Mouse (Mus musculus): ENCODE results near the gene Gm27027. TPM values are rescaled to one million over a fixed set of nuclear protein-coding genes. Genes with fewer than 3 reads are reported as not detected.
A peak's percentile ranks its signal among the peaks of the same experiment; 100 is the strongest.

Gm27027 gene
- polyA plus RNA-seq, 1 experiment, result not detected

DNA sequence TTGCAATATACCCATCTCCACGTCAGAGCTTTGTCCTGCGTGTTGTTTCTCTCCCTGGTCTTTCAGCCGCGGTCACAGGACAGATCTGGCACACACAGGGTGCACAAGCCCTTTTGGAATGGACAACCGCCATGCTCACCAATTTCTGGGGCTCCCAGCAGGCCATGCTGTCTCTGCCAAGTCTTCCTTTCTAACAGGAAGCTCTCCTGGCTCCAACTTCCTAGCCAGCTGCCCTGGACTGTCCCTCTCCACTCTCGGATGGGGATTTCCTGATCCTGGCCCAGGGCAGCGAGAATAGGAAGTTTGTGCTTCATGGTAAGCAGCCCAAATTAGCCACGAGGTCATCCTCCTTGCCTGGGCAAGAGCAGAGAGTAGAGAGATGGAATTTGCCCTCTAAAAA, 34.4 kb downstream of the Gm27027 start:
- H3K27me3 ChIP-seq (ENCODE audit: control insufficient read depth, insufficient read depth, low read length), result no peaks in the 10 kb centered on the region
- peak overlapping the region; percentile 14 for H3K4me3 ChIP-seq (ENCODE audit: control insufficient read depth, low read depth, low read length)
- peak overlapping the region; percentile 80 for H3K27ac ChIP-seq (ENCODE audit: control insufficient read depth, insufficient read depth, low read depth, low read length)
- H3K36me3 ChIP-seq (ENCODE audit: control insufficient read depth, insufficient read depth, low read length), result no peaks in the 10 kb centered on the region
- H3K4me1 ChIP-seq (ENCODE audit: control insufficient read depth, insufficient read depth, low read length), result peaks cover 19% of the 10 kb centered on the region
- TF ChIP-seq POLR2A (IDR thresholded peaks at IDR 0.05; ENCODE audit: control insufficient read depth, low read depth, low read length) (no peak), CTCF (IDR thresholded peaks at IDR 0.05; ENCODE audit: control insufficient read depth, insufficient read depth, insufficient replicate concordance, low read depth, low read length) (no peak)

DNA sequence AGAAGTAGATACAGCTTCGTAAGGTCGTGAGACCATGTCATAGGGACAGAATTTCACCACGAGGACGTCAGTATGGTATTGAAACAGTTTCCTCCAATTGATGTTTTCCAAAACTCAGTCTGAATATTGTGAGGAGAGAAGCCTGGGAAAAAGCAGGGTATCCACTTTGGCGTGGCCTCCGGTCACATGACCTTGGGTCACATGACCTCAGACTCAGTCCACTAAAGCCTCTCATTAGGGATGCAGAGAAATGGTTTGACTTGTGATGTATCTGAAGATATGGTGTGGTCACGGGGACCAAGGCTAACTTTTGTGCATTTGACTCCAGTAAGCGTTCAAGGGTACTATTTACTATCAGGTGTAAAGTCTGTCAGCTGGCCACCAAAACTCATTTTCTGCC, 36.8 kb downstream of the Gm27027 start:
- no peak for TF ChIP-seq POLR2A (IDR thresholded peaks at IDR 0.05; ENCODE audit: control insufficient read depth, low read depth, low read length)
- Histone ChIP-seq H3K27me3 (ENCODE audit: control insufficient read depth, insufficient read depth, low read length) (no peaks in the 10 kb centered on the region), H3K4me1 (ENCODE audit: control insufficient read depth, insufficient read depth, low read length) (peaks cover 33% of the 10 kb centered on the region), H3K4me3 (ENCODE audit: control insufficient read depth, low read depth, low read length) (peak overlapping the region; percentile 14; the same call in 1 of the 2 replicates), H3K27ac (ENCODE audit: control insufficient read depth, insufficient read depth, low read depth, low read length) (peak overlapping the region; percentile 51), H3K36me3 (ENCODE audit: control insufficient read depth, insufficient read depth, low read length) (no peaks in the 10 kb centered on the region)

DNA sequence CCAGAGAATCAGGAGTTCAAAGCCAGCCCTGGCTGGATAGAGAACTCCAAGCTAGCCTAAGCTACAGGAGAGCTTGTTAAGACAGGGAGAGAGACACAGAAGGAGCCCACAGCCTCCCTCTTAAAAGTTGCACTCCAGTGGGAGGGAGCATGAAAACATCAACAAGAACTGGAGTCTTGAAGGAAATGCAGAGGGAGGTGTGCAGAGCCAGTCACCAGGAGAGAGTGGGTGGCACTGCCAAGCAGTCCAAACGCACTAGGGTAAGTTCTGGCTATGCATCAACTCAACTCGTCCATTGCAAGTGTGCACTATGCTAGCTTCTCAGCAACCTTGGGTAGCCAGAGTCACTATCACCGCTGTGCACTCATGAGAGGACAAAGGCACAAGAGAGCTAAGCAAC, 37.9 kb downstream of the Gm27027 start:
- H3K36me3 ChIP-seq (ENCODE audit: control insufficient read depth, insufficient read depth, low read length), result no peaks in the 10 kb centered on the region
- H3K4me1 ChIP-seq (ENCODE audit: control insufficient read depth, insufficient read depth, low read length), result peaks cover 35% of the 10 kb centered on the region
- H3K27me3 ChIP-seq (ENCODE audit: control insufficient read depth, insufficient read depth, low read length), result no peaks in the 10 kb centered on the region
- H3K4me3 ChIP-seq (ENCODE audit: control insufficient read depth, low read depth, low read length), result peak overlapping the region; percentile 84
- peak overlapping the region; percentile 59 for H3K27ac ChIP-seq (ENCODE audit: control insufficient read depth, insufficient read depth, low read depth, low read length)
- TF ChIP-seq POLR2A (IDR thresholded peaks at IDR 0.05; ENCODE audit: control insufficient read depth, low read depth, low read length) (no peak; the same call in 1 of the 2 replicates), CTCF (IDR thresholded peaks at IDR 0.05; ENCODE audit: control insufficient read depth, insufficient read depth, insufficient replicate concordance, low read depth, low read length) (no peak)

DNA sequence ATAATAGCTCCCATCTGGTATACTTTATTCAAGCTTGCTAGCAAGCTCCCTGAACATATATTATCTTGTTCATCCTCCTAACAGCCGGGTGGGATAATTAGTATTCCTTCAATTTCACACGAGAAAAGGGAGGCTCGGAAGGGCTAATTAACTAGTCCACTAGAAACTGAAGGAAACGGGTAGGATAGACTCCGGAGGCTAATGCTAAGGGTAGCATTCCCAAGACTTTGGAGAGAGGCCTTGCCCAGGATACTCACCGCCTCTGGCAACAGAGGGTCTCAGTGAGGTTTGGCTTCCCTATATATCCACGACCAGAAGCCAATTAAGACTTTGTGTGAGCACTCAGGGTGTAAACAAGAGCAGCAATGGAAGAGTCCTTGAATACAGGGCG, 38.4 kb downstream of the Gm27027 start:
- peaks cover 35% of the 10 kb centered on the region for H3K4me1 ChIP-seq (ENCODE audit: control insufficient read depth, insufficient read depth, low read length)
- no peaks in the 10 kb centered on the region for H3K27me3 ChIP-seq (ENCODE audit: control insufficient read depth, insufficient read depth, low read length)
- no peaks in the 10 kb centered on the region for H3K36me3 ChIP-seq (ENCODE audit: control insufficient read depth, insufficient read depth, low read length)
- TF ChIP-seq POLR2A (IDR thresholded peaks at IDR 0.05; ENCODE audit: control insufficient read depth, low read depth, low read length) (no peak), CTCF (IDR thresholded peaks at IDR 0.05; ENCODE audit: control insufficient read depth, insufficient read depth, insufficient replicate concordance, low read depth, low read length) (no peak)
- H3K4me3 ChIP-seq (ENCODE audit: control insufficient read depth, low read depth, low read length), result peak overlapping the region; percentile 84
- no peak overlapping the region for H3K27ac ChIP-seq (ENCODE audit: control insufficient read depth, insufficient read depth, low read depth, low read length)

DNA sequence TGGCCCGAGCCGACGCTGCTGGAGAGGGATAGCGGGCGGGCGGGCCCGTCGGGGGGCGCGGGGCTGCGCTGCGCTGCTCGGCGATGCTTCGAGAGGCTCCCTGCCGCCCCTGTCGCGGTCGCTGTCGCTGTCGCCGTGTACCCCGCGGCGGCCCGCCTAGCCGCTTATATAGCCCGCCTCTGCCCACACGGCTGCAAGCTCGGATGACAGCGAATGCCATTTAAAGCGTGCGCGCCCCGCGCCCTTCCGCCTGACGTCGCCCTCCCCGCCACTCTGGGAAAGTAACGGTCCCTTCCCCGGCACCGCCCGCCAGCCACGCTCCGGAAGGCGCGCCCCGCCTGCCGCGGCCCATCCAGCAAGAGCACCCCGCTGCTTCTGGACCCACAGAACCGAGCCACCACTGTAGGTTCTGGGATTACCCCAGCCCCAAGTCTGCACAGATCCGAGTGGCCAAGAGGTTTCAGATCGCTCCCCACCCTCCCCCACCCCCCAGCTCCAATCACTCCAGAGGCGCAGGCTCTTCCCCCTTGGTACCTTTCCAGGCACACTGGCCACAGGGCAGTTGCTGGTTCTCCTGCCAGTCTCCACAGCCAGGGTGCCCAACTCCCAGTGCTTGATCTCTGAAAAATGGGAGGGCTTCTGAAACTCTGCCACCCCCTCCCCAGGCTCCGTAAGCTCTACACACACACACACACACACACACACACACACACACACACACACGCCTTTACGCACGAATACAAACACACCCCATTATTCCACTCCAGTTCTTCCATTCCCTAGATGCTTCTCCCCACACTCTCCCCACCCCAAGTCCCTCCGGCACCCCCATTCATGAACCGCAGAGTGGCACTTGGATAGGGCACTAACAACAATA, 39.0 kb downstream of the Gm27027 start, which contains the start of gene Gm13889:
Gene Gm13889 (minus strand): TSS at position 294 of the 877 bp plus-strand sequence.
- Histone ChIP-seq H3K4me1 (ENCODE audit: control insufficient read depth, insufficient read depth, low read length) (peaks cover 34% of the 10 kb centered on the region), H3K27me3 (ENCODE audit: control insufficient read depth, insufficient read depth, low read length) (no peaks in the 10 kb centered on the region), H3K4me3 (ENCODE audit: control insufficient read depth, low read depth, low read length) (peak within 1 kb of the TSS; percentile 84), H3K27ac (ENCODE audit: control insufficient read depth, insufficient read depth, low read depth, low read length) (peak within 1 kb of the TSS; percentile 81), H3K36me3 (ENCODE audit: control insufficient read depth, insufficient read depth, low read length) (no peaks in the 10 kb centered on the region)
- TF ChIP-seq CTCF (IDR thresholded peaks at IDR 0.05; ENCODE audit: control insufficient read depth, insufficient read depth, insufficient replicate concordance, low read depth, low read length), result no peak
- TF ChIP-seq POLR2A (IDR thresholded peaks at IDR 0.05; ENCODE audit: control insufficient read depth, low read depth, low read length), result peak; percentile 18; the same call in 1 of the 2 replicates

DNA sequence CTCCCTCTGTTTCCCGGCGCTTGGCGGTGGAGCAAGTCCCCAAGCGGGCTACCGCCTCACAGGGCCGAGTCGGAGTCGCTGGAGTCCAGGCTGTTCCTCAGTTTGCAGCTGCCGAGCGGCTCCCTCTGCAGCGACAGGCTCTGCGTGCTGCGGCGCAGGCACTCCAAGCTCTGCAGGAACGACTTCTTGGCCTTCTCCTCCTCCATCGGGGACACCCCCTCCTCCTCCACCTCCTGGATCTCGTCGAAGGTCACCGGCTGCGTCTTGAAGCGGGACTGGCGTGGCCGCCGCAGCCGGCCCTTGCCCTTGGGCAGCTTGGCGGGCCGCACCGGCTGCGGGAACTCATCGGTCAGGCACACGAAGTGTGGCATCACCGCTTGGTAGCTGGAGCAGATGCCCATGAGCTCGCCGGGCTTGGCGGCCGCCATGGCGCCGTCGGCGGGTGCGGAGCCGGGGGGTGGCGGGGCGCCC, 39.8 kb downstream of the Gm27027 start:
- TF ChIP-seq CTCF (IDR thresholded peaks at IDR 0.05; ENCODE audit: control insufficient read depth, insufficient read depth, insufficient replicate concordance, low read depth, low read length) (no peak), POLR2A (IDR thresholded peaks at IDR 0.05; ENCODE audit: control insufficient read depth, low read depth, low read length) (no peak)
- Histone ChIP-seq H3K27me3 (ENCODE audit: control insufficient read depth, insufficient read depth, low read length) (no peaks in the 10 kb centered on the region), H3K27ac (ENCODE audit: control insufficient read depth, insufficient read depth, low read depth, low read length) (no peak overlapping the region)

DNA sequence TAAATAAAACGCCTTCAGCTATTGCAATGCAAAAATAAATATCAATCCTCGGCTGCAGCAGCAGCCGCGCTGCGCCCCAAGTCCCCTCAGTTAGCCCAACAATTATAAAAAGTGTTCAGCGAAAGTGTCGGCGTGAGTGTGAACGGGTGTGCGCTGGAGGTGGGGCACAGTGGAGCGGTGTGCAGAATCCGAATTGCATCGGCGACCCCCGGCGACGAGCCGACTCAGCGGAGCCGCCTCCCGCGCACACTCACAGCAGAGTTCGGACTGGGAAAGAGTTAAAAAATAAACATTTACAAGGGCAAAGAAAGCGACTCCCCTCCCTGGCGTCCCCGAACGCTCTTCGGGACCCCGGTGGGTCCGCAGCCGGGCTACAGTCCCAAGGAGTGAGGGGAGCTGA, 40.3 kb downstream of the Gm27027 start:
- no peaks in the 10 kb centered on the region for H3K27me3 ChIP-seq (ENCODE audit: control insufficient read depth, insufficient read depth, low read length)
- peaks cover 24% of the 10 kb centered on the region for H3K4me1 ChIP-seq (ENCODE audit: control insufficient read depth, insufficient read depth, low read length)
- H3K36me3 ChIP-seq (ENCODE audit: control insufficient read depth, insufficient read depth, low read length), result no peaks in the 10 kb centered on the region
- H3K27ac ChIP-seq (ENCODE audit: control insufficient read depth, insufficient read depth, low read depth, low read length), result no peak overlapping the region
- H3K4me3 ChIP-seq (ENCODE audit: control insufficient read depth, low read depth, low read length), result peak overlapping the region; percentile 84
- TF ChIP-seq POLR2A (IDR thresholded peaks at IDR 0.05; ENCODE audit: control insufficient read depth, low read depth, low read length) (no peak), CTCF (IDR thresholded peaks at IDR 0.05; ENCODE audit: control insufficient read depth, insufficient read depth, insufficient replicate concordance, low read depth, low read length) (no peak)

More for the DNA sequence above, 39.8 kb downstream of the Gm27027 start:
- Histone ChIP-seq H3K4me1 (ENCODE audit: control insufficient read depth, insufficient read depth, low read length) (peaks cover 27% of the 10 kb centered on the region), H3K4me3 (ENCODE audit: control insufficient read depth, low read depth, low read length) (peak overlapping the region; percentile 84), H3K36me3 (ENCODE audit: control insufficient read depth, insufficient read depth, low read length) (no peaks in the 10 kb centered on the region)

Data from testis, adult 2 months (tissue).